Mouse (Mus musculus) retina, adult 2 months (tissue): ENCODE results near the gene Map3k20.

ENCODE experiments used
- DNase-seq: peaks from one replicate; pipeline ENCODE4 v3.0.0-alpha.2; 2012; ENCODE audit warnings: low read depth, low spot score

The Map3k20 gene

GRCm38 (mm10) chr2:72375877-72376276 lies 90.4 kb downstream of the Map3k20 start:
- no peak for DNase-seq

DNA sequence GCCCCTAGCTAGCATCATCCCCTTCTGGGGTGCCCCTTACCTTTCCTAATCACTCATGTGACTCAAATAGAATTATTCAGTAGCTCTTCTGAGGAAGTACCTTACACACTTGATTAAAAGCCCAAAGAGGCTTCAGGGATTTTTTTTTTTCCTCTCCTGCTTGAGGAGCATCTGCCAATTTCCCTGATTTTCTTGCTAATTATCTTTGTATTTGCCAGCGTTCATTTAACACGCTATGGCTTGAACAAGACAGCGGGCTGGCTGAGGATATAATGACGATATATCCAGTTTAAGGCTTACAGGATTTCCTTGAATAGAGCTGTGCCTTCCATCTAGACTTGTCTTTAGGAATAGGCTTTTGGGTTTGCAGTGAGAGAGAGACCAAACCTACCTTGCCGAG lies 91.5 kb downstream of the Map3k20 start:
- no peak for DNase-seq

GRCm38 (mm10) chr2:72379425-72379824 lies 94.0 kb downstream of the Map3k20 start:
- no peak for DNase-seq

DNA sequence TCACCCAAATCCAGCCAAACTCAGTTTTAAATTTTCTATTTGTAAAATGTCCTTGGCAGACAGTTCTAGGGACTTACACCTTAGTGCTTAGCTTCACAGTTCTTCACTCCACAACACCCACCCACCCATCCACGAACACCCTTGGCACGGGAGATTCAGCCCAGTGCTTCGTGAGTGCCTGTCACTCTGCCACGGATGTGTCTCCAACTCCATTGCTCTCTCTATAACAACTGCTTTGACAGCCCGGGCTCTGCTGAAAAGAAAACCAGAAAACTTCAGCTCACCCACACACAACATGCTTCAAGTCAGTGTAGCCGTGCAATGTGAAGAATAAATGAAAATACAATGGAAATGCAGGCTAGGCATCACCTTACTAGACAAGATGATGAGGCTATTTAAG lies 97.2 kb downstream of the Map3k20 start:
- DNase-seq, result no peak

GRCm38 (mm10) chr2:72383321-72383720 lies 97.9 kb downstream of the Map3k20 start:
- no peak for DNase-seq

GRCm38 (mm10) chr2:72389411-72389810 lies 104.0 kb downstream of the Map3k20 start:
- no peak for DNase-seq

- DNase-seq, result peak; percentile 22
Observed at GRCm38 (mm10) chr2:72389942-72390341, 104.5 kb downstream of the Map3k20 start.

- DNase-seq, result no peak
Observed at GRCm38 (mm10) chr2:72390474-72390873, 105.0 kb downstream of the Map3k20 start.

- DNase-seq, result no peak
Observed at GRCm38 (mm10) chr2:72391024-72391423, 105.6 kb downstream of the Map3k20 start.

- no peak for DNase-seq
Observed at GRCm38 (mm10) chr2:72391721-72392120, 106.3 kb downstream of the Map3k20 start.

GRCm38 (mm10) chr2:72392316-72392715 lies 106.9 kb downstream of the Map3k20 start:
- DNase-seq, result no peak

DNA sequence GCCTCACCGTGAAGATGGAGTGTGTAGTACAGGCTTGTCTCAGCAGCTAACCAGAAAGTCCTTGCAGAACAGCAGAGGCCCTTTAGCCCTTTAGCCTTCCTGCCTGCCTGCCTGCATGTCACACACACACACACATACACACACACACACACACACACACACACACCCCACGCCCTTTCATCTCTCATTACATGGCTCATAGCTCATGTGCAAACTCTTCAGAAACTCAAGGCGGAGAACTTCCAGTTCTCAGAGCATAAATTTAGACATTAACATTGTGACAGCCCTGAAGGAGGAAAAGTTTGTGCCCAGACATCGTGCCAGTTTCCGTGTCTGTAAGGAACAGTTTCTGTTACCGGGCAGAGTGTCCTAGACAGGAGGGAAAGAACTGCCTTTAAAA lies 111.5 kb downstream of the Map3k20 start:
- no peak for DNase-seq

DNA sequence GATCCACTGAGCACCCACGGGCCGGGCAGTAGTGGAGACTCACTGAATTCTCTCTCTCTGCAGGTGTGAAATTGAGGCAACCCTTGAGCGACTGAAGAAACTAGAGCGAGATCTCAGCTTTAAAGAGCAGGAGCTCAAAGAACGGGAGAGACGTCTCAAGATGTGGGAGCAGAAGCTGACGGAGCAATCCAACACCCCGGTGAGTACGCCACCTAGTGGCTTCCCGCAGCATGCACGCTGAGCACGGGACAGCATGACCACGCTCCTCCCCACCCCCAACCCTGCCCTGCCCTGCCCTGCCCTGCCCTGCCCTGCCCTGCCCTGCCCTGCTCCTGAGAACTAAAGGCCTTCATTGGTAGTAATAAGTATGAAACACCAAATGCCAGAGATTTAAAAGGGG lies 112.8 kb downstream of the Map3k20 start:
- no peak for DNase-seq

DNA sequence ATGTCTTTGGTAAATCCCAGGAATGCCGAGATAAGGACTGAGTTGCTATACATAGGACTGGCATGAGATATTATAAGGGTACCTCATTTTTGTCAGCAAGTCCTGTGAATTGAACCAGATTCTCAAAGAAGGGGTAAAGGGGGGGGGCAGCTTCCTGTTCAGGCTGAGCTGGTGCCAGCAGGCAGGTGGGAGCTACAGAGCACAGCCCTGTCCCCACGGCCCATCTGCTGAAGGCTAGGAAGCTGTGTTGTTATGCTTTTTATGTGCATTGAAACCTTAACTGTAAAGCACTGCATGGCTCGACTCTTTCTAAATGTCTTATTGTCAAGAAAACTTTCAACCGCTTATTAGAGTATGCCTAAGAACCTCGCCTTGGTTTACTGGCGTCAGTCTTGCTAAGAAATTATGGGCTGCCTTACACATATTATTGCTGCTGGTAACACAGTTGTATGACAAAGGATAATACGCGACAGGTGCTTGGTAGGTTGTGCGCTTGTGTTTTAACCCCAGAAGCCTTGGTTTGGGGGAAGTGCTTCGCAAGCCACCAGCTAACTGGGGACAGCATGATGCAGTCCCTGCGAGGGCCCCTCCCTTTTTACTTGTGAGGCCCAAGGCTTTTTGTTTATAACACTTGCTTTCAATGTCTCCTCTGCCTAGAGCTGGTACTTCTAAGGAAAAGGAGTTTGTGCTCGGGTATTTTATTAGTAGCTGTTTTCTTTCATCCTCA lies 114.2 kb downstream of the Map3k20 start:
- no peak for DNase-seq

GRCm38 (mm10) chr2:72401290-72401689 lies 115.9 kb downstream of the Map3k20 start:
- DNase-seq, result no peak

GRCm38 (mm10) chr2:72405621-72406555 lies 120.5 kb downstream of the Map3k20 start:
- no peak for DNase-seq

DNA sequence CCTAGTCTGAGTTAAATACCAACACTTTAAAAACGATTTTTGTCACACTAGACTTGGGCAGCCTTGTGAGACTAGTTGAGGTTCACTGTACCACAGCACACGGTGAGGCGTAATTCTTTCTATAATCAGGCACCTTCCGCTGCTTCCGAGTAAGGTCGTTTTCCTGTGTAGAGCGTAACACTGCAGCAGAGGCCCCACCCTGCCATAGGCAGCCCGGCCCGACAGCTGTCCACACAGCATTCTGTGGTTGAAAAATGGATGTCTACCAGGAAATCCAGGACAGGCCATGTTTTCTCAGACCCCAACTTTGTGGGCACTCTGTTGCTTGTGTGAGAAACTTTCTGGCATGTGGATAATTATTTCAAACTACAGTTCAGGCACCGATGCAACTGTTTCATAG lies 121.3 kb downstream of the Map3k20 start:
- DNase-seq, result no peak

- DNase-seq, result no peak
Observed at GRCm38 (mm10) chr2:72407341-72408092, 122.1 kb downstream of the Map3k20 start.

DNA sequence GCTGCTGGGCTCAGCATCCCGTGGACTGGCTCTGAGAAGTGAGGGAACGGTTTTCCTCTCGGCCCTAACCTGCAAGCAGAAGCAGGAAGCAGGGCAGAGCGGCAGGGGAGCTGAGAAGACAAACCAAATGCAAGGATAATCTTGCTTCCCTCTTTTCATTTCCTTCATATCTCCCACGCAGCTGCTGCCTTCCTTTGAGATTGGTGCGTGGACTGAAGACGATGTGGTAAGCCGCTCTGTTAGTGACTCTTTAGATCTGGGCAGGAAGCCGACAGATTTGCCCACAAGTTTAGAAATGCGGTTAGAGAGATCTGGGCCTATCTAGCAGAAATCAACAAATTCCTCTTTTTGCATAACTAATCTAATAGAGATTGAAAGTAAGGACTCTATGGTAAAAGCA lies 124.5 kb downstream of the Map3k20 start:
- no peak for DNase-seq

DNA sequence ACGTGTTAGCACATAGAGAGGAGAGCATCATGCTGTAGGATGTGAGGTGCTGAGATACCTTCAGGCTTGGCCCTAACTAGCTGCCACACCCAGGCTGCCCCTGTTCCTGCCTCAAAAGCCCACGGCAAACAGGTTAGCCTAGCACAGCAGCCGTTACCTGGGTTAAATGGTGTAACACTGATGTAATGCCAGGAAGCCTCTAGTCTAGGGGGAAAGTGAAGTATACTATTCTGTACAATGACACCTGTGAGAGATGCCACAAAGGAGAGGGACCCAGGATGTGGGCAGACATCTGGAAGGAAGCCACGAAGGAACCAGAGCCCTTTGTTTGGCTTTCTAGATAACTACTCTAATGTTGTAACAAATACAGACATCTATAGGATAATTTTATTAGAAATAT lies 126.8 kb downstream of the Map3k20 start:
- no peak for DNase-seq

GRCm38 (mm10) chr2:72415416-72415815 lies 130.0 kb downstream of the Map3k20 start:
- DNase-seq, result no peak
